Mouse (Mus musculus): ENCODE results near the gene Arnt. TPM values are rescaled to one million over a fixed set of nuclear protein-coding genes. Genes with fewer than 3 reads are reported as not detected.
"Not testable (repeated sequence)": the region's sequence is repeated elsewhere in the genome, so short reads cannot be mapped to it uniquely, and the experiment has no call there.

Arnt gene
- total RNA-seq, 1 experiment from 2014 or later = 67.5 TPM

- no peak for ATAC-seq (ENCODE audit: extremely low read depth, insufficient number of reproducible peaks, low FRiP score, poor library complexity, severe bottlenecking)
These were observed 85.9 kb downstream of the Arnt start for GRCm38 (mm10) chr3:95520100-95520499.

GRCm38 (mm10) chr3:95521168-95521567 is 87.0 kb downstream of the Arnt start:
- ATAC-seq (ENCODE audit: extremely low read depth, insufficient number of reproducible peaks, low FRiP score, poor library complexity, severe bottlenecking) = peak; percentile 67

GRCm38 (mm10) chr3:95523662-95524061 is 89.5 kb downstream of the Arnt start:
- peak; percentile 19; the same call in 1 of the 2 replicates for ATAC-seq (ENCODE audit: extremely low read depth, insufficient number of reproducible peaks, low FRiP score, poor library complexity, severe bottlenecking)

- ATAC-seq (ENCODE audit: extremely low read depth, insufficient number of reproducible peaks, low FRiP score, poor library complexity, severe bottlenecking) = no peak
These were observed 90.5 kb downstream of the Arnt start for GRCm38 (mm10) chr3:95524673-95525072.

GRCm38 (mm10) chr3:95526111-95526510 is 91.9 kb downstream of the Arnt start:
- no peak for ATAC-seq (ENCODE audit: extremely low read depth, insufficient number of reproducible peaks, low FRiP score, poor library complexity, severe bottlenecking)

GRCm38 (mm10) chr3:95526622-95527211 is 92.5 kb downstream of the Arnt start, which contains the start of gene Ctss:
Ctss (plus strand) TSS chr3:95526786.
- ATAC-seq (ENCODE audit: extremely low read depth, insufficient number of reproducible peaks, low FRiP score, poor library complexity, severe bottlenecking) = peak; percentile 80

GRCm38 (mm10) chr3:95529814-95530213 is 95.6 kb downstream of the Arnt start:
- peak; percentile 62; the same call in 1 of the 2 replicates for ATAC-seq (ENCODE audit: extremely low read depth, insufficient number of reproducible peaks, low FRiP score, poor library complexity, severe bottlenecking)

- ATAC-seq (ENCODE audit: extremely low read depth, insufficient number of reproducible peaks, low FRiP score, poor library complexity, severe bottlenecking) = no peak
These were observed 96.8 kb downstream of the Arnt start for GRCm38 (mm10) chr3:95531025-95531424.

GRCm38 (mm10) chr3:95533364-95533763 is 99.2 kb downstream of the Arnt start:
- ATAC-seq (ENCODE audit: extremely low read depth, insufficient number of reproducible peaks, low FRiP score, poor library complexity, severe bottlenecking) = no peak

- no peak for ATAC-seq (ENCODE audit: extremely low read depth, insufficient number of reproducible peaks, low FRiP score, poor library complexity, severe bottlenecking)
These were observed 100.7 kb downstream of the Arnt start for GRCm38 (mm10) chr3:95534927-95535326.

- ATAC-seq (ENCODE audit: extremely low read depth, insufficient number of reproducible peaks, low FRiP score, poor library complexity, severe bottlenecking) = no peak
These were observed 104.7 kb downstream of the Arnt start for GRCm38 (mm10) chr3:95538936-95539335.

- no peak for ATAC-seq (ENCODE audit: extremely low read depth, insufficient number of reproducible peaks, low FRiP score, poor library complexity, severe bottlenecking)
These were observed 105.6 kb downstream of the Arnt start for GRCm38 (mm10) chr3:95539837-95540236.

- ATAC-seq (ENCODE audit: extremely low read depth, insufficient number of reproducible peaks, low FRiP score, poor library complexity, severe bottlenecking) = not testable (repeated sequence)
These were observed 107.0 kb downstream of the Arnt start for GRCm38 (mm10) chr3:95541186-95541585.

GRCm38 (mm10) chr3:95542171-95542570 is 108.0 kb downstream of the Arnt start:
- no peak for ATAC-seq (ENCODE audit: extremely low read depth, insufficient number of reproducible peaks, low FRiP score, poor library complexity, severe bottlenecking)

GRCm38 (mm10) chr3:95542981-95543380 is 108.8 kb downstream of the Arnt start:
- ATAC-seq (ENCODE audit: extremely low read depth, insufficient number of reproducible peaks, low FRiP score, poor library complexity, severe bottlenecking) = no peak

Other genes starting within 250 kb of the Arnt start
- 120 and 122 TPM in 2 replicates for gene Gabpb2, start 216.5 kb upstream of the Arnt start, total RNA-seq (2017)
- 303 and 323 TPM in 2 replicates for gene Cdc42se1, start 205.7 kb upstream of the Arnt start, total RNA-seq (2017)
- 14.1 and 16.3 TPM in 2 replicates for gene Mllt11, start 202.2 kb upstream of the Arnt start, total RNA-seq (2017)
- gene Gm128, start 192.8 kb upstream of the Arnt start, total RNA-seq (2017) = not detected in 2 replicates
- not detected in 2 replicates for gene Bnipl, start 183.2 kb upstream of the Arnt start, total RNA-seq (2017)
- gene Mindy1, start 153.0 kb upstream of the Arnt start, total RNA-seq (2017) = 107 and 116 TPM in 2 replicates
- gene Prune1, start 152.3 kb upstream of the Arnt start, total RNA-seq (2017) = 12.0 and 13.3 TPM in 2 replicates
- 1.5 and 2.3 TPM in 2 replicates for gene Anxa9, start 127.2 kb upstream of the Arnt start, total RNA-seq (2017)
- 162 and 168 TPM in 2 replicates for gene Cers2, start 119.6 kb upstream of the Arnt start, total RNA-seq (2017)
- 30.6 and 39.3 TPM in 2 replicates for gene Setdb1, start 77.2 kb upstream of the Arnt start, total RNA-seq (2017)
- gene 4930558C23Rik, start 31.5 kb upstream of the Arnt start, total RNA-seq (2017) = not detected in 2 replicates
- gene Ctsk, start 64.9 kb downstream of the Arnt start, total RNA-seq (2017) = 1.7 and 2.8 TPM in 2 replicates
- gene Ctss, start 92.4 kb downstream of the Arnt start, total RNA-seq (2017) = 904 and 941 TPM in 2 replicates
- gene Hormad1, start 125.3 kb downstream of the Arnt start, total RNA-seq (2017) = 0.49 TPM in 1 of 2 replicates, not detected in the other
- 34.0 and 43.7 TPM in 2 replicates for gene Golph3l, start 154.5 kb downstream of the Arnt start, total RNA-seq (2017)
- gene Ensa, start 190.6 kb downstream of the Arnt start, total RNA-seq (2017) = 148 and 157 TPM in 2 replicates
- 1,463 and 1,559 TPM in 2 replicates for gene Mcl1, start 224.4 kb downstream of the Arnt start, total RNA-seq (2017)

All from neutrophil, adult 5-6 weeks (primary cell).